Mouse (Mus musculus) lung, postnatal 4 days (tissue): ENCODE results near the gene Fgf3.
A peak's percentile ranks its signal among the peaks of the same experiment; 100 is the strongest.

Source experiments
- DNase-seq, 2 experiments: peaks; one replicate each; pipeline ENCODE4 v3.0.0; 2021

The Fgf3 gene

GRCm38 (mm10) chr7:144837891-144838488, at the start of gene Fgf3:
Gene Fgf3 (plus strand): TSS chr7:144838083.
- no peak for DNase-seq

DNA sequence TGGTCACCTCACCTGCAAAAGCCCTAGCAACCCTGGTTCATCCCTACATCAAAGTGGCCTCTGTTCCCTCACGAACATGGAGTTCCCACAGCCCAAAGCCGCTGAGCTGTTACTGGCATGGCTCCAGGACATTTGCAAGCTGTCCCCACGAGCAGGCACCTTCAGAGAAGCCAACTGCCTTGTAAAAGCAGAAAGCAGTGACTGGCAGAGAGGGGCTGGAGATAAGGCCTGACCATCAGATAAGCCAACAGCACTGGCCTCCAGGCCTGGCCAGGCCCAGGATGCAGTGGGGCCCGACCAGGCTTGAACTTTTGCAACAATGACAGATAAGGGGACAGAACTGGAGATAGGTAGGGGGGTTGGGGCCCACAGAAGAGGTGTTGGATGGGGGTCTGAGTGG, 49.3 kb upstream of the Fgf3 start:
- DNase-seq = no peak

DNA sequence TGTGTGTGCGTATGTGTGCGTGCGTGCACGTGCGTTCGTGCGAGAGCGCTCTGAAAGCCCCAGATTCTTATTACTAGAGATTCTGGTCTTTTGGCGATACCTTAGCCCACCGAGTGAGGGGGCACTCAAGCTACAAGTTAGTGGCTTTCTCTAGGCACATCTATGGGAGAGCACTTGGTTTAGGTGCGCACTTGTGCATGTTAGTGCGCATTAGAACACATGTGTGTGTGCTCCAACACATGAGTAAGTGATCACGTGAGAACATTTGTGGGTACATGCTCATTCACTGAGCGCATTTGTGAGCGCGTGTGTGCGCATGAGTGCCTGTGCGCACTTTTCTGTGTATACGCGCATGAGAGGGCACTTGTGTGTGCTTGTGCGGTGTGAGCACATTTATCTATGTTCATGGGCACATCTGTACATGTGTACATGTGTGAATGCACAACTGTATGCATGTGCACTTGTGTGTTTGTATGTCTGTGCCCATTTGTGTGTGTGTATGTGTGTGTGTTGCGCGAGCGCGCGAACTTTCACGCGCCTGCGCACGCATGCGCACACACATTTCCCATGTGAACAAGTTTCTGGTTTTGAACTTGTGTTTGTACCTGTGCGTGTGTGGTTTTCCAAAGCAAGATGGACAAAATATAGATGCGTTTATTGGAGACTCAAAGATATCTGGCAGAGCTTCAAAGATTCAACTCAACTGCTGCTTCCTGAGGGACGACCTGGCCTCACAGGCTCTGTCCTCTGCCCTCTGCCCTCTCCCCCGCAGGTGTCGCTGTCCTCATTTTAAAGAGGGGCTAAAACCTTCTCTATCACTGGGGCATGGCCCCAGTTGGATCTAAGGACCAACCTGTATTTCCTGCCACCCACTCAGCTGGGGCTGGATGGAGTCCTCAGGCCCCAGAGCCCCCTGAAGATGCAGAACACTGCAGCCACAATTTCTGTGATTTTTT, 48.0 kb upstream of the Fgf3 start:
- DNase-seq = no peak

- no peak for DNase-seq
Measured at GRCm38 (mm10) chr7:144791426-144791825, 46.5 kb upstream of the Fgf3 start.

DNA sequence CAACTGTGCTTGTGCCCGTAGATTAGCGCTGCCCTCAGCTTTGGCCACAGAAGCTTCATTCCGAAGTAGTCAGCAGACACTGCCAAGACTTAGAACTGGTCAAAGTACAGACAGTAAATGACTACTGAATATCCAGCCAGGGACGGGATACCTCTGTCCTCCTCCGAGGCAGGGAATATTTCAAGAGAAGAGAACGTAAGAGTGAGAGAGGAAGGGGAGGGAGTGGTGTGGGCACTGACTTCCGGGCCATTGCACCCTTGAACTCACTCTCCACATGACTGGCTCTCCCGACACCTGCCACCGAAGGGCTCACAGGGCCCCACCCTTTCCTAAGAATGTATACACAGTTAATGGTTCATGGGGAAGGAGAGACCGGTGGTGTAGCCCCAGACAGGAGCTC, 44.6 kb upstream of the Fgf3 start:
- DNase-seq = no peak

DNA sequence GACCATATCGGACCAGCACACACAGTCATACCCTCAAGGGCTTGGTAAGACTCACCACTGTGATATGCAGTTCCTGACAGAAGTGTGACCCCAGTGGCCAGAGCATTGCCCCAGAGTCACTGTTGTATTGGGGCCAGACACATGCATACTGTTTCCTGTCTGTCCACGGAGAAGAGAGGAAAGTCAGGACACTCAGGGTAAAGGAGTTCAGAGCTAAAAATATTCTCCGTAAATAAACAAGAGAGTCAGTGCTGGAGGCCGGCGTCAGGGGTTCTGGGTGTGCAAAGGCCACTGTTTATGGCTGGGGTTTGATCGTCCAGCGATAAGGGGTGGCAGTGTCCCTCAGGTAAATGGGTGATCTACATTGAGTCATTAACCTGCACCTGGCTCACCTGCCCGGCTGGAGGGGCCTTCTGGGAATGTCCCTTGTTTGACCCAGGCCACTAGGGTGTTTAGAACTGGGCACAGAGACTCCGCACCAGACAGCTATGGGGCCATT, 41.9 kb upstream of the Fgf3 start:
- no peak for DNase-seq

- DNase-seq = no peak
Measured at GRCm38 (mm10) chr7:144796986-144797735, 40.7 kb upstream of the Fgf3 start.

GRCm38 (mm10) chr7:144798471-144798870, 39.4 kb upstream of the Fgf3 start:
- peak in 1 of 2 experiments; percentile 35 for DNase-seq

DNA sequence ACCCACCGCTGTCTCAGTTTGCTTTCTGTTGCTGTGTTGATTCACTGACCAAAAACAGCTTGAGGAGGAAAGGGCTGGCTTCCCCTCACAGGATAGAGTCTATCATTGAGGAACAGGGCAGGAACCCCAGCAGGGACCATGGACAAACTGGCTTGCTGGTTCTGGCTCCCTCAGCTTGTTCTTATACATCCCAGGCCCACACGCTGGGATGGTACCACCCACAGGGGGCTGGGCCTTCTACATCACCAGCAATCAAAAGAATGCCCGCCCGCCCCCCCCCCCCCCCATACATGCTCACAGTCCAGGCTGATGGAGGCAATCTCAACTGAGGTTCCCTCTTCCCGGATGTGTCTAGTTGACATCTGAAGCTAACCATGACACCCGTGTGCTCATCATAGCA, 30.8 kb upstream of the Fgf3 start:
- DNase-seq = no peak

GRCm38 (mm10) chr7:144807976-144808577, 29.8 kb upstream of the Fgf3 start:
- no peak for DNase-seq

GRCm38 (mm10) chr7:144811521-144811920, 26.4 kb upstream of the Fgf3 start:
- DNase-seq = peak; percentile 35 to 81

DNA sequence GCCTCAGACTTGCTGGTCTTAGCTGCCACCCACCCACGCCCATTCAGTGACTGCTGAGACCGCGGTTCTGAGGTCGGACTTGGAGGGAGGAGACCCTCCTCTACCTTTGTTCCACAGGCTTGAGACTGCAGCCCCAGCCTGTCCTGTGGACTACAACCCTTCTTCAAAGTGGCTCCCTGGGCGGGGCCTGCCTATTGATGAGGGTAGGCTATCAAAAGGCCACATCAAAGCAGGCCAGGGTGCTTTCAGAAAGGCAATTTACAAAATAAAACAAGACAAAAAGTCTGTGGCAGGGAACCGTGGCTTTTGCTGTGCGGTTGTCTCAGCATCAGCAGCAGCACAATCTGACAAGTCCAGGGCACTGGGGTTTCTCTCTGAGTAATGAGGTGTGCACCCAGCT, 16.0 kb upstream of the Fgf3 start:
- no peak for DNase-seq

DNA sequence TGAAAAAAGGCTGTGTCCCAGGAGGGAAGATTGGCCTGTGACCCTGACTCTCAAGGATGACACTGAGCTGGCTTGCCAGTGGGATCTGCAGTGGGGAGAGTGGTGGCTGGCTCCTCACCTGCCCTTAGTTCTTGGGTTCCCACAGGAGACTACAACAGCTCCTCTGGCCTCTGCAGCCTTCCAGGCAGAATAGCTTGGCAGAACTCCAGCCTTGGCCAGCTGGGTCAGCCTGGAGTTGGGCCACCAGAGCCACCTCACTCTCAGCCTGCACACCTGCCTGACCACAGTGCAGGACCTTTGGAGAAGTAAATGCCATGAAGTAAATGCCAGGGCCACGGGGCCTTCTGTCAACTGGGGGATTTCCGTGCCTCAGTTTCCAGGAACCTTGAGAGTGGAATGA, 13.9 kb upstream of the Fgf3 start:
- no peak for DNase-seq

GRCm38 (mm10) chr7:144828369-144828768, 9.5 kb upstream of the Fgf3 start:
- DNase-seq = no peak

DNA sequence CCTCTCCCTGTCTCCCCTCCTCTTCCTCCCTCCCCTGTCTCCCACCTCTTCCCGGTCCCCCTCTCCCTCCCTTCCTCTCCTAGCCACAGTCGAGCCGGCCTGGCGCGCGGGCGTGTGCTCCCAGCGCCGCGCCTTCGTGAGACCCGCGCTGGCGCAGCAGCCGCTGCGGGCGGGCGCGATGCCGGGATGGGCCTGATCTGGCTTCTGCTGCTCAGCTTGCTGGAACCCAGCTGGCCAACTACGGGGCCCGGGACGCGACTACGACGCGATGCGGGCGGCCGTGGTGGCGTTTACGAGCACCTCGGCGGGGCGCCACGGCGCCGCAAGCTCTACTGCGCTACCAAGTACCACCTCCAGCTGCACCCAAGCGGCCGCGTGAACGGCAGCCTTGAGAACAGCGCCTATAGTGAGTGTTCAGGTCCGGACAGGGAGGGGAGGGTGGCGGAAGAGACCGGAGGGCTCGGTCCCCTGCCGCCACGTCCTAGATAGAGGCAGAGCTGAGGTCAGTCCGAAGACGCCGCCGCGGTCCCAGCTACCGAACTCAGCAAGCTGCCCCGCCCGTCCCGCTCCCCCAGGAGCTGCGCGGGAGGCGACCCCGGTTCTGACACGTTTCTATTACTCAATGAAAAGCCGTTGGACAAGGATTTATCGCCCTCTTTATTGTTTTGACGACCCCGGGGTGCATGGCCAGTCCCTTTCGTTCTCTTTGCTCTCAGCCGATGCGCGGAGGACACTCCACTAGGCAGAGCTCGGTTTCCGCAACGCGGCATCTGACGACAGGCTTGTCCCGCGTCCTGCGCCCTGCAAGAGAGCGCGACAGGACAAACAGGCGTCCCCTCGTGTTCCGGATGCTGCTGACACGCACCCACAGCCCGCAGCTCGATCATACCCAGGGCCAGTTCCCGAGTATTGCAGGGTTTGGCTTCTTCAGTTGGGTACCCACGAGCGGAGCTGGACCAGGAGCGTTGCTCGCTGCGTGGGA, 930 bp downstream of the Fgf3 start:
- no peak for DNase-seq

DNA sequence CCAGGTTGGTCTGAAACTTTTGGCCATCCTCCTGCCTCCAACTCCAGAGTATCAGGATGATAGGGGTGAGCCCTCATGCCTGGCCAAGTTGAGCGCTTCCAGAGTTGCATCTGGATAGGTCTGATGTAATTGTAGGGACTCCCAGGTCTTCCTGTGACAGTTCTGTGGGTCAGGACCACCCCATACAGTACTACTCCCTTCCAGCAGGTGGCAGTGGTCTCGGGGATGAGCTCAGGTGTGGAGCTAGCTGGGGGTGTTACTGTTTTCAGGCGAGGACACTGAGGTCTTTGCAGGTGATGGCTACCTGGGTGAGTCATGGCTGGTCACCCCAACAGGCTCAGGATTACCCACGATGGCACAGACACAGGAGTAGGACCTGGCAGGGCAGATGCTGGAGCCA, 8.3 kb downstream of the Fgf3 start:
- DNase-seq = peak in 1 of 2 experiments; percentile 59

DNA sequence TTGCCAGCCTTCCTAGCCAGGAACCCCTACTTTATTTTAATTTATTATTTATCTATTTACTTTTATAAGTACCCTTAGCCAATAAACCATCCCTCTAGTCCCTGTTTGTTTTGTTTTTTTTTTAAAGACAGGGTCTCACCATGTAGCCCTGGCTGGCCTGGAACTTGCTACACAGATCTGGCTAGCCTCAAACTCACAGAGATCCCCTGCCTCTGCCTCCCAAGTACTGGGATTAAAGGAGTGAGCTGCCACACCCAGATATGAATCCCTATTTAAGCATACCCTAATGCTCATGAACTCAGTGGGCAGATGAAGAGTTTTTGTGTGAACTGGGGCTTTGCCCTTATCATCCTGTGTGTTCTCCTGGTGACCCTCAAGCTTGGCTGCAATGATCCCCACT, 9.2 kb downstream of the Fgf3 start, which contains the start of gene Fgf4:
Fgf4 (plus strand) TSS at position 301 of the 400 bp plus-strand sequence.
- no peak for DNase-seq

GRCm38 (mm10) chr7:144851321-144851720, 13.4 kb downstream of the Fgf3 start:
- no peak for DNase-seq

DNA sequence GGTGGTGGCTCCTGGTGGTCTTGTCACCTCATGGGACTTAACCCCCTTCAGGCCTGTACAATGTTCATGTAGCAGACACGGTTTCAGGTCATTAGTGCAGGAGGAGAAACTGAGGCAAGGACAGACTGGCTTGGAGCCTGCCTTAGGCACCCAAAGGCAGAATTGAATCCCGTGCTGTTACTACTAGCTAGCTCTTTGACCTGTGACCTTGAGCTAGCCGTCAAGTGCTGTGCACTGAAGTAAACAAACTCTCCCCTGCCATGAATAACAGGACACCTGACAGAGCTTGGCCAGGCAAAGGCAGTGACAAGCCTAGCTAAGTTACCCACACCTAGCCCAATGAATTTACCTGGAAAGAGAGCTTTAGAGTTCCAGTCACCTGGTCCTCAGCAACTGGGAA, 17.1 kb downstream of the Fgf3 start:
- DNase-seq = no peak

DNA sequence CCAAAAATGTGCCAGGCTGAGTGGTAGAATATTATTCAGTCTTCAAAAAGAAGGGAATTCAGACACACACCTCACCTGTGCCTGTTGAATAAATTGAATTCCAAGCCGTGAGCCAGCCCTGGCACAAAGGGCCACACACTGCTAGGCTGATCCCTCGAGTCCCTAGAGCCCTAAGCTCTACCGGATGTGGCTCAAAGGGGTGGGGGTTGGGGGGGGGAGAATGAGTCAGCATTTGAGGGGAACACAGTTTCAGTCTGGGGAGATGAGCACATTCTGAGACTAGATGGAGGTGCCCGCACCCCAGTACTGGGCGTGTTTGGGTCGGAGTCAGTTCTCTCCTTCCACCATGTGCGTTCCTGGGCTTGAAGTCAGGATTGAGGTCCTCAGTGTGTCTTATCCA, 19.3 kb downstream of the Fgf3 start:
- DNase-seq = no peak

- no peak for DNase-seq
Measured at GRCm38 (mm10) chr7:144857826-144858342, 20.0 kb downstream of the Fgf3 start.
